Mouse (Mus musculus): Measurements from ENCODE around the gene Dhx32. TPM values are rescaled to one million over a fixed set of nuclear protein-coding genes. Genes with fewer than 3 reads are reported as not detected.

Gene Dhx32
- polyA plus RNA-seq, 1 experiment from 2014 or later = 43.8 TPM

GRCm38 (mm10) chr7:133765849-133766243 lies 16.7 kb downstream of the Dhx32 start:
- Histone ChIP-seq H3K27ac (ENCODE audit: low read depth, low read length) (no peak overlapping the region), H3K9ac (ENCODE audit: low read depth, low read length) (no peak overlapping the region), H3K4me2 (replicated peaks; ENCODE audit: low read depth) (no peak overlapping the region), H3K27me3 (replicated peaks; ENCODE audit: control insufficient read depth, insufficient read depth, low read length) (no peaks in the 10 kb centered on the region), H3K9me3 (ENCODE audit: control insufficient read depth) (no peaks in the 10 kb centered on the region), H3K4me1 (replicated peaks; ENCODE audit: control insufficient read depth, insufficient read depth, low read length) (peaks cover 3% of the 10 kb centered on the region; the same call in 1 of the 2 replicates), H3K36me3 (ENCODE audit: control insufficient read depth, insufficient read depth) (no peaks in the 10 kb centered on the region), H3K4me3 (ENCODE audit: low read depth, low read length) (no peak overlapping the region)
- ATAC-seq = no peak
- 85% methylated on average over 13 of the region's 13 CpGs for WGBS
- TF ChIP-seq CTCF (IDR thresholded peaks at IDR 0.05; ENCODE audit: low read depth) = no peak

- Histone ChIP-seq H3K9me3 (ENCODE audit: control insufficient read depth) (no peaks in the 10 kb centered on the region), H3K27me3 (replicated peaks; ENCODE audit: control insufficient read depth, insufficient read depth, low read length) (no peaks in the 10 kb centered on the region), H3K9ac (ENCODE audit: low read depth, low read length) (no peak overlapping the region), H3K4me3 (ENCODE audit: low read depth, low read length) (no peak overlapping the region), H3K36me3 (ENCODE audit: control insufficient read depth, insufficient read depth) (no peaks in the 10 kb centered on the region), H3K4me2 (replicated peaks; ENCODE audit: low read depth) (no peak overlapping the region), H3K27ac (ENCODE audit: low read depth, low read length) (peak overlapping the region; percentile 89; the same call in 1 of the 2 replicates), H3K4me1 (replicated peaks; ENCODE audit: control insufficient read depth, insufficient read depth, low read length) (peaks cover 3% of the 10 kb centered on the region; the same call in 1 of the 2 replicates)
- peak; percentile 36; the same call in 1 of the 2 replicates for ATAC-seq
- TF ChIP-seq CTCF (IDR thresholded peaks at IDR 0.05; ENCODE audit: low read depth) = no peak
- WGBS = 72% methylated on average over 10 of the region's 10 CpGs
These were observed 17.2 kb downstream of the Dhx32 start for GRCm38 (mm10) chr7:133765240-133765848.

GRCm38 (mm10) chr7:133764425-133764824 lies 18.1 kb downstream of the Dhx32 start:
- Histone ChIP-seq H3K27me3 (replicated peaks; ENCODE audit: control insufficient read depth, insufficient read depth, low read length) (no peaks in the 10 kb centered on the region), H3K27ac (ENCODE audit: low read depth, low read length) (peak overlapping the region; percentile 89), H3K9ac (ENCODE audit: low read depth, low read length) (0 out of 2 replicates have a peak overlapping the region, but pooled peaks have one; percentile 22), H3K4me3 (ENCODE audit: low read depth, low read length) (no peak overlapping the region), H3K9me3 (ENCODE audit: control insufficient read depth) (no peaks in the 10 kb centered on the region), H3K36me3 (ENCODE audit: control insufficient read depth, insufficient read depth) (no peaks in the 10 kb centered on the region), H3K4me2 (replicated peaks; ENCODE audit: low read depth) (peak overlapping the region; percentile 21; the same call in 1 of the 2 replicates), H3K4me1 (replicated peaks; ENCODE audit: control insufficient read depth, insufficient read depth, low read length) (peaks cover 3% of the 10 kb centered on the region; the same call in 1 of the 2 replicates)
- ATAC-seq = peak; percentile 82
- TF ChIP-seq CTCF (IDR thresholded peaks at IDR 0.05; ENCODE audit: low read depth) = no peak
- 39% methylated on average over 2 of the region's 2 CpGs for WGBS

- no peaks in the 10 kb centered on the region for H3K27me3 ChIP-seq (replicated peaks; ENCODE audit: control insufficient read depth, insufficient read depth, low read length)
- no peak overlapping the region for H3K4me2 ChIP-seq (replicated peaks; ENCODE audit: low read depth)
- no peak overlapping the region for H3K9ac ChIP-seq (ENCODE audit: low read depth, low read length)
- WGBS = 60% methylated on average over 6 of the region's 6 CpGs
- H3K4me3 ChIP-seq (ENCODE audit: low read depth, low read length) = no peak overlapping the region
- H3K4me1 ChIP-seq (replicated peaks; ENCODE audit: control insufficient read depth, insufficient read depth, low read length) = peaks cover 3% of the 10 kb centered on the region; the same call in 1 of the 2 replicates
- TF ChIP-seq CTCF (IDR thresholded peaks at IDR 0.05; ENCODE audit: low read depth) = no peak
- ATAC-seq = no peak
- no peaks in the 10 kb centered on the region for H3K9me3 ChIP-seq (ENCODE audit: control insufficient read depth)
- H3K27ac ChIP-seq (ENCODE audit: low read depth, low read length) = no peak overlapping the region
- no peaks in the 10 kb centered on the region for H3K36me3 ChIP-seq (ENCODE audit: control insufficient read depth, insufficient read depth)
These were observed 19.8 kb downstream of the Dhx32 start for GRCm38 (mm10) chr7:133762696-133763095.

- 32% methylated on average over 27 of the region's 27 CpGs for WGBS
- H3K4me2 ChIP-seq (replicated peaks; ENCODE audit: low read depth) = peak overlapping the region; percentile 35; the same call in 1 of the 2 replicates
- H3K36me3 ChIP-seq (ENCODE audit: control insufficient read depth, insufficient read depth) = peaks cover 5% of the 10 kb centered on the region; the same call in 1 of the 2 replicates
- H3K27ac ChIP-seq (ENCODE audit: low read depth, low read length) = 0 out of 2 replicates have a peak overlapping the region, but pooled peaks have one; percentile 9
- H3K4me3 ChIP-seq (ENCODE audit: low read depth, low read length) = no peak overlapping the region
- H3K9ac ChIP-seq (ENCODE audit: low read depth, low read length) = no peak overlapping the region; the same call in 1 of the 2 replicates
- no peaks in the 10 kb centered on the region for H3K9me3 ChIP-seq (ENCODE audit: control insufficient read depth)
- no peak for TF ChIP-seq CTCF (IDR thresholded peaks at IDR 0.05; ENCODE audit: low read depth)
- no peaks in the 10 kb centered on the region for H3K27me3 ChIP-seq (replicated peaks; ENCODE audit: control insufficient read depth, insufficient read depth, low read length)
- ATAC-seq = 0 out of 2 replicates have a peak, but pooled peaks have one; percentile 17
- H3K4me1 ChIP-seq (replicated peaks; ENCODE audit: control insufficient read depth, insufficient read depth, low read length) = peaks cover 3% of the 10 kb centered on the region; the same call in 1 of the 2 replicates
These were observed 22.7 kb downstream of the Dhx32 start for GRCm38 (mm10) chr7:133759611-133760353.

GRCm38 (mm10) chr7:133758716-133759115 lies 23.8 kb downstream of the Dhx32 start:
- Histone ChIP-seq H3K27ac (ENCODE audit: low read depth, low read length) (no peak overlapping the region), H3K4me2 (replicated peaks; ENCODE audit: low read depth) (no peak overlapping the region), H3K9me3 (ENCODE audit: control insufficient read depth) (no peaks in the 10 kb centered on the region), H3K4me3 (ENCODE audit: low read depth, low read length) (no peak overlapping the region), H3K9ac (ENCODE audit: low read depth, low read length) (no peak overlapping the region), H3K4me1 (replicated peaks; ENCODE audit: control insufficient read depth, insufficient read depth, low read length) (0 out of 2 replicates have a peak, but pooled peaks cover 3% of the 10 kb centered on the region), H3K36me3 (ENCODE audit: control insufficient read depth, insufficient read depth) (peaks cover 8% of the 10 kb centered on the region; the same call in 1 of the 2 replicates), H3K27me3 (replicated peaks; ENCODE audit: control insufficient read depth, insufficient read depth, low read length) (no peaks in the 10 kb centered on the region)
- 93% methylated on average over 5 of the region's 5 CpGs for WGBS
- no peak for ATAC-seq
- peak; percentile 35 for TF ChIP-seq CTCF (IDR thresholded peaks at IDR 0.05; ENCODE audit: low read depth)
